Mouse (Mus musculus): Measurements from ENCODE around the gene Tln2. TPM values are rescaled to one million over a fixed set of nuclear protein-coding genes. Genes with fewer than 3 reads are reported as not detected.

Gene Tln2
- polyA plus RNA-seq, 1 experiment from 2014 or later, result 5.0 TPM

GRCm38 (mm10) chr9:67397756-67398155 is 161.7 kb downstream of the Tln2 start:
- Histone ChIP-seq H3K9ac (no peak overlapping the region), H3K4me3 (replicated peaks) (no peak overlapping the region), H3K4me1 (replicated peaks) (no peaks in the 10 kb centered on the region), H3K27me3 (no peaks in the 10 kb centered on the region), H3K9me3 (replicated peaks) (no peaks in the 10 kb centered on the region), H3K36me3 (no peaks in the 10 kb centered on the region), H3K4me2 (no peak overlapping the region), H3K27ac (no peak overlapping the region)
- ATAC-seq (ENCODE audit: low read depth), result no peak
- no peak for DNase-seq
- WGBS (ENCODE audit: insufficient replicate concordance), result 71% methylated on average over 3 of the region's 3 CpGs

GRCm38 (mm10) chr9:67396446-67396845 is 163.1 kb downstream of the Tln2 start:
- no peak overlapping the region for H3K4me2 ChIP-seq
- DNase-seq, result no peak
- H3K9ac ChIP-seq, result no peak overlapping the region
- no peak overlapping the region for H3K4me3 ChIP-seq (replicated peaks)
- no peaks in the 10 kb centered on the region for H3K36me3 ChIP-seq
- H3K27me3 ChIP-seq, result no peaks in the 10 kb centered on the region
- no peak for ATAC-seq (ENCODE audit: low read depth)
- WGBS (ENCODE audit: insufficient replicate concordance), result 69% methylated on average over 3 of the region's 3 CpGs
- no peaks in the 10 kb centered on the region for H3K4me1 ChIP-seq (replicated peaks)
- no peaks in the 10 kb centered on the region for H3K9me3 ChIP-seq (replicated peaks)
- H3K27ac ChIP-seq, result no peak overlapping the region

GRCm38 (mm10) chr9:67384028-67384590 is 175.4 kb downstream of the Tln2 start:
- ATAC-seq (ENCODE audit: low read depth) (no peak), DNase-seq (no peak)
- WGBS (ENCODE audit: insufficient replicate concordance), result 72% methylated on average over 9 of the region's 9 CpGs
- no peak overlapping the region for H3K4me2 ChIP-seq
- no peak overlapping the region for H3K27ac ChIP-seq
- no peaks in the 10 kb centered on the region for H3K9me3 ChIP-seq (replicated peaks)
- H3K4me3 ChIP-seq (replicated peaks), result no peak overlapping the region
- no peaks in the 10 kb centered on the region for H3K27me3 ChIP-seq
- H3K4me1 ChIP-seq (replicated peaks), result no peaks in the 10 kb centered on the region
- H3K9ac ChIP-seq, result no peak overlapping the region
- no peaks in the 10 kb centered on the region for H3K36me3 ChIP-seq

- no peak for ATAC-seq (ENCODE audit: low read depth)
- WGBS (ENCODE audit: insufficient replicate concordance), result 44% methylated on average over 5 of the region's 5 CpGs
- Histone ChIP-seq H3K9ac (no peak overlapping the region), H3K27me3 (no peaks in the 10 kb centered on the region), H3K9me3 (replicated peaks) (no peaks in the 10 kb centered on the region), H3K4me1 (replicated peaks) (no peaks in the 10 kb centered on the region), H3K27ac (no peak overlapping the region), H3K4me2 (no peak overlapping the region), H3K4me3 (replicated peaks) (no peak overlapping the region), H3K36me3 (no peaks in the 10 kb centered on the region)
- DNase-seq, result no peak
Observed at GRCm38 (mm10) chr9:67380095-67380494, 179.4 kb downstream of the Tln2 start.

GRCm38 (mm10) chr9:67378772-67379171 is 180.7 kb downstream of the Tln2 start:
- no peak overlapping the region for H3K4me2 ChIP-seq
- ATAC-seq (ENCODE audit: low read depth) (no peak), DNase-seq (no peak)
- WGBS (ENCODE audit: insufficient replicate concordance), result 61% methylated on average over 5 of the region's 5 CpGs
- H3K27me3 ChIP-seq, result no peaks in the 10 kb centered on the region
- no peaks in the 10 kb centered on the region for H3K36me3 ChIP-seq
- H3K27ac ChIP-seq, result no peak overlapping the region
- H3K9me3 ChIP-seq (replicated peaks), result no peaks in the 10 kb centered on the region
- H3K4me1 ChIP-seq (replicated peaks), result no peaks in the 10 kb centered on the region
- H3K9ac ChIP-seq, result no peak overlapping the region
- no peak overlapping the region for H3K4me3 ChIP-seq (replicated peaks)

GRCm38 (mm10) chr9:67368078-67368477 is 191.4 kb downstream of the Tln2 start:
- H3K27me3 ChIP-seq, result no peaks in the 10 kb centered on the region
- whole genome bisulfite sequencing (ENCODE audit: insufficient replicate concordance), result 65% methylated on average over 3 of the region's 3 CpGs
- no peaks in the 10 kb centered on the region for H3K36me3 ChIP-seq
- no peak overlapping the region for H3K27ac ChIP-seq
- no peak overlapping the region for H3K4me2 ChIP-seq
- H3K9ac ChIP-seq, result no peak overlapping the region
- H3K4me3 ChIP-seq (replicated peaks), result no peak overlapping the region
- no peaks in the 10 kb centered on the region for H3K4me1 ChIP-seq (replicated peaks)
- no peak for ATAC-seq (ENCODE audit: low read depth)
- H3K9me3 ChIP-seq (replicated peaks), result no peaks in the 10 kb centered on the region; the same call in 1 of the 2 replicates
- no peak for DNase-seq

GRCm38 (mm10) chr9:67362511-67362910 is 197.0 kb downstream of the Tln2 start:
- ATAC-seq (ENCODE audit: low read depth) (no peak), DNase-seq (no peak)
- H3K36me3 ChIP-seq, result no peaks in the 10 kb centered on the region
- H3K4me1 ChIP-seq (replicated peaks), result no peaks in the 10 kb centered on the region
- H3K4me2 ChIP-seq, result no peak overlapping the region
- H3K27me3 ChIP-seq, result no peaks in the 10 kb centered on the region
- H3K27ac ChIP-seq, result no peak overlapping the region
- 76% methylated on average over 10 of the region's 10 CpGs for WGBS (ENCODE audit: insufficient replicate concordance)
- no peaks in the 10 kb centered on the region for H3K9me3 ChIP-seq (replicated peaks)
- H3K9ac ChIP-seq, result no peak overlapping the region
- no peak overlapping the region for H3K4me3 ChIP-seq (replicated peaks)

GRCm38 (mm10) chr9:67362053-67362452 is 197.4 kb downstream of the Tln2 start:
- Histone ChIP-seq H3K27ac (no peak overlapping the region), H3K27me3 (no peaks in the 10 kb centered on the region), H3K9ac (no peak overlapping the region), H3K9me3 (replicated peaks) (no peaks in the 10 kb centered on the region), H3K4me3 (replicated peaks) (no peak overlapping the region), H3K4me1 (replicated peaks) (no peaks in the 10 kb centered on the region), H3K36me3 (0 out of 2 replicates have a peak, but pooled peaks cover 3% of the 10 kb centered on the region), H3K4me2 (no peak overlapping the region)
- ATAC-seq (ENCODE audit: low read depth) (no peak), DNase-seq (no peak)
- WGBS (ENCODE audit: insufficient replicate concordance), result 60% methylated on average over 2 of the region's 2 CpGs

GRCm38 (mm10) chr9:67361511-67361910 is 198.0 kb downstream of the Tln2 start:
- 63% methylated on average over 5 of the region's 5 CpGs for WGBS (ENCODE audit: insufficient replicate concordance)
- Histone ChIP-seq H3K9ac (no peak overlapping the region), H3K36me3 (0 out of 2 replicates have a peak, but pooled peaks cover 3% of the 10 kb centered on the region), H3K4me1 (replicated peaks) (no peaks in the 10 kb centered on the region), H3K27me3 (no peaks in the 10 kb centered on the region), H3K4me3 (replicated peaks) (no peak overlapping the region), H3K9me3 (replicated peaks) (no peaks in the 10 kb centered on the region), H3K27ac (no peak overlapping the region), H3K4me2 (no peak overlapping the region)
- ATAC-seq (ENCODE audit: low read depth) (no peak), DNase-seq (no peak)

- Histone ChIP-seq H3K4me3 (replicated peaks) (no peak overlapping the region), H3K9ac (no peak overlapping the region), H3K27ac (no peak overlapping the region), H3K9me3 (replicated peaks) (no peaks in the 10 kb centered on the region), H3K4me2 (no peak overlapping the region), H3K4me1 (replicated peaks) (no peaks in the 10 kb centered on the region), H3K36me3 (0 out of 2 replicates have a peak, but pooled peaks cover 3% of the 10 kb centered on the region), H3K27me3 (no peaks in the 10 kb centered on the region)
- no peak for DNase-seq
- no peak for ATAC-seq (ENCODE audit: low read depth)
- 75% methylated on average over 14 of the region's 14 CpGs for WGBS (ENCODE audit: insufficient replicate concordance)
Observed at GRCm38 (mm10) chr9:67354356-67354755, 205.1 kb downstream of the Tln2 start.

- H3K9ac ChIP-seq, result no peak overlapping the region
- no peaks in the 10 kb centered on the region for H3K9me3 ChIP-seq (replicated peaks)
- DNase-seq, result no peak
- no peak for ATAC-seq (ENCODE audit: low read depth)
- no peak overlapping the region for H3K27ac ChIP-seq
- H3K4me3 ChIP-seq (replicated peaks), result no peak overlapping the region
- 71% methylated on average over 7 of the region's 7 CpGs for WGBS (ENCODE audit: insufficient replicate concordance)
- no peaks in the 10 kb centered on the region for H3K4me1 ChIP-seq (replicated peaks)
- H3K4me2 ChIP-seq, result no peak overlapping the region
- no peaks in the 10 kb centered on the region for H3K27me3 ChIP-seq
- H3K36me3 ChIP-seq, result 0 out of 2 replicates have a peak, but pooled peaks cover 3% of the 10 kb centered on the region
Observed at GRCm38 (mm10) chr9:67353365-67353764, 206.1 kb downstream of the Tln2 start.

- no peak overlapping the region for H3K9ac ChIP-seq
- no peak for DNase-seq
- no peak overlapping the region for H3K4me3 ChIP-seq (replicated peaks)
- no peaks in the 10 kb centered on the region for H3K36me3 ChIP-seq
- H3K4me1 ChIP-seq (replicated peaks), result no peaks in the 10 kb centered on the region
- no peak overlapping the region for H3K27ac ChIP-seq
- no peaks in the 10 kb centered on the region for H3K9me3 ChIP-seq (replicated peaks)
- no peaks in the 10 kb centered on the region for H3K27me3 ChIP-seq
- WGBS (ENCODE audit: insufficient replicate concordance), result 68% methylated on average over 7 of the region's 7 CpGs
- no peak overlapping the region for H3K4me2 ChIP-seq
- no peak for ATAC-seq (ENCODE audit: low read depth)
Observed at GRCm38 (mm10) chr9:67348983-67349382, 210.5 kb downstream of the Tln2 start.

Measured in liver, embryonic 13.5 days (tissue).